Mouse (Mus musculus) megakaryocyte, embryonic 14.5 days (primary cell): Measurements from ENCODE around the gene Cfap44.

ENCODE experiments used
- FLI1 ChIP-seq: IDR thresholded peaks from 2 replicates; pipeline ENCODE4 v1.6.1; 2012; ENCODE audit warnings: low read length, inconsistent platforms, mixed read lengths
- GATA1 ChIP-seq: IDR thresholded peaks from 3 replicates; pipeline ENCODE4 v1.6.1; 2012; ENCODE audit warnings: mixed read lengths, low read length, inconsistent platforms, borderline replicate concordance

DNA sequence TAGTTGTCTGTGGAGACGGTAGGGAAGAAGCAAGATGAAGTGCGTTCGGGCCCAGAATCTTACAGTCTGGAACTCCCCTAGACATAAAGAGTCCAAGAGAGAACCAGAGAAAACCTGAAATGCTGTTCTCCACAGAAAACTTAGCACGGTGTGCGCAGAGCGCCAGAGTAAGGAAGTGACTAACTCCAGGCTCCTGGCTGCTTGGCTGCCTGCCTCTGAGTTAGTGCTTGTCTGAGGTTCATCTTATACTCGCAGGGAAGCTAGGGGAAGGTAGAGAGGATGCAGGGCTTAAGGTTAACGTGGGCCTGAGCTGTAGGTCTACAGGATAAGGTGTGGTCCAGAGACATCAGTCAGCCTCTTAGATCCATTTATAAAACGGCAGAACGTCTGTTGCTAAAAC lies 107.2 kb downstream of the Cfap44 start:
- no peak for TF ChIP-seq GATA1
- no peak for TF ChIP-seq FLI1
